In genomic region chr7:127646363-127646762, GRCm38 (mm10) we compare ENCODE assay signal across 23 mouse cellular contexts. TPM values are rescaled to one million over a fixed set of nuclear protein-coding genes. Genes with fewer than 3 reads are reported as not detected.
DNase-seq lines count a peak whose midpoint lies in the region; ATAC-seq lines count a peak whose summit lies in the region.
"Had no signal": no experiment of that assay in that cellular context is flagged by ENCODE, and none has a peak within 500 bp of the region (broad histone marks: within the 10 kb centered on the region; RNA-seq: fewer than 3 reads in every experiment).

No protein-coding gene starts in this region.

- peak; percentile 79 for ATAC-seq in CD4-positive, CD25-positive, alpha-beta regulatory T cell, adult 4 months
- no peak for ATAC-seq in cerebellum, adult (ENCODE audit: insufficient number of reproducible peaks, low FRiP score, low TSS enrichment)
- ATAC-seq: forebrain, embryonic 13.5 days; forebrain, postnatal 0 days; hindbrain, postnatal 0 days; intestine, embryonic 15.5 days had no signal

- DNase-seq in A20 (ENCODE audit: low read depth, low spot score), result peak; percentile 37
- DNase-seq in induced T-regulatory cell, adult 2 months (ENCODE audit: low read depth), result peak; percentile 72
- DNase-seq in naive thymus-derived CD4-positive, alpha-beta T cell, adult 2 months (ENCODE audit: low read depth), result peak; percentile 66
- DNase-seq in gastrocnemius, postnatal 25 days, result no peak
- no peak for DNase-seq in ovary, adult 18-20 months (ENCODE audit: low spot score)
- DNase-seq in left cerebral cortex, postnatal 14 days (ENCODE audit: low spot score in 2 of 2), result no peak
- DNase-seq: adrenal gland, adult 8-10 months; adrenal gland, postnatal 25 days; B cell, adult 2 months; cerebellum, adult 18-20 months; cerebellum, adult 9-10 months; cerebellum, postnatal 14 days; forebrain, postnatal 0 days; gastrocnemius, adult 2 months; gastrocnemius, postnatal 14 days; heart, adult 18-20 months; heart, postnatal 14 days; heart, postnatal 4 days had no signal

- intact Hi-C loops in left cerebral cortex, postnatal 14 days (cut with DNase I), result no loop called here

RNA-seq across cellular contexts. Expression of gene Zfp629, which starts 30.8 kb away (rescaled TPM):
- under 1 TPM; 0.16 to 0.56 TPM for polyA plus RNA-seq in CD4-positive, CD25-positive, alpha-beta regulatory T cell, adult 4 months (2017; shearing (Covaris generic))
- 1 to 10 TPM; 8.4 to 9.4 TPM for total RNA-seq in gastrocnemius, postnatal 25 days (2021)
- total RNA-seq in left cerebral cortex, postnatal 14 days (2021), result 10 to 100 TPM; 24.1 to 25.7 TPM

RNA-seq across cellular contexts. Expression of gene Rnf40, which starts 57.8 kb away (rescaled TPM):
- 10 to 100 TPM; 26.3 to 45.6 TPM for polyA plus RNA-seq in CD4-positive, CD25-positive, alpha-beta regulatory T cell, adult 4 months (2017; shearing (Covaris generic))
- total RNA-seq in gastrocnemius, postnatal 25 days (2021), result 10 to 100 TPM; 29.4 to 30.0 TPM
- total RNA-seq in left cerebral cortex, postnatal 14 days (2021), result 10 to 100 TPM; 69.5 to 74.7 TPM

RNA-seq across cellular contexts. Expression of gene Ccdc189, which starts 58.0 kb away (rescaled TPM):
- polyA plus RNA-seq in CD4-positive, CD25-positive, alpha-beta regulatory T cell, adult 4 months (2017; shearing (Covaris generic)), result under 1 TPM; 0.56 to 0.70 TPM
- 1 to 10 TPM; 2.1 to 4.5 TPM for total RNA-seq in gastrocnemius, postnatal 25 days (2021)
- total RNA-seq in left cerebral cortex, postnatal 14 days (2021), result 10 to 100 TPM in 1 of 2 experiments, 1 to 10 TPM in 1; 9.5 to 11.3 TPM

Comparison
In these comparisons a context has a peak if more than half of its experiments do, and no peak if none do; other contexts are left out.
1. DNase-seq: peak in A20 (single experiment), induced T-regulatory cell, adult 2 months (single experiment) and naive thymus-derived CD4-positive, alpha-beta T cell, adult 2 months (single experiment); none in gastrocnemius, postnatal 25 days (single experiment), ovary, adult 18-20 months (single experiment) and left cerebral cortex, postnatal 14 days (0 of 2).